Mouse (Mus musculus) thymus, postnatal 25 days (tissue): ENCODE measurements around the gene Zfp979.
"Not testable (repeated sequence)": the region's sequence is repeated elsewhere in the genome, so short reads cannot be mapped to it uniquely, and the experiment has no call there.

ENCODE experiments used
- DNase-seq: peaks from one replicate; pipeline ENCODE4 v3.0.0; 2022

Zfp979 gene

DNA sequence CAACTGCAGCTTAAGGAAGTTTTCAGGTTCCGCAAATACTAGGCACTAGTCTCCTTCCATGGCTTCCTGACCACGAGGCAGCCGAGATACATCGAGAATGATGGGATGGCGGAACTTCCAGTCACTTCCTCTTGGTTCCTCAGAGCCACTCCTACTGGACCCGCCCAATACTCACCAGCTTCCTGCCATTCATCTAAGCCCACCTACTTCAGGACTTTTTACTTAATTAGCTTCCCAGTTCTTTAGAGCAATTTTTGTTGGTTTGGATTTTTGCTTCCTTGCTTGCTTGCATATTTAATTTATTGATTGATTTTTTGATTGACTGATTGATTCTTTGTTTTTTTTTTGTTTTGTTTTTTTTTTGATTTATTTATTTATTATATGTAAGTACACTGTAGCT, at the start of gene Zfp979:
Gene Zfp979 (minus strand): TSS at position 101 of the 400 bp plus-strand sequence.
- not testable (repeated sequence) for DNase-seq

DNA sequence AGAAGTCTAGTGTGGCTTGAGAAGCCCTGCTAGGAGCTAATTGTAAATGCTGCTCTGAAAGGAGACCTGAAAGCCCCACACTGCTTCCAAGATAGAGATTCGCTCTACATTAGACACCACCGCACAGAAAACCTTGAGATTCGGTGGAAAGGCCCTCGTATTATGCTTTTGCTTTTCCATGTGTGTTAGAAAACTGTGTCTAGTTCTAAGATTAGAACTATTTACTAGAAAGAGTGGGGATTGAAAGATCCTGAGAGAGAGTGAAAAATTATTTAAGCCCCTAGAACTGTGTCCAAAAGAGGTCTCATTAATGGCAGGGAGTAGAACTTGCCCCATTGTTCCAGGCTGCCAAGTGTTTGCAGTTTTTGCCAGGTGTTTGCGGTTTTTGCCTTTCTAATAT, 12.9 kb upstream of the Zfp979 start:
- not testable (repeated sequence) for DNase-seq

DNA sequence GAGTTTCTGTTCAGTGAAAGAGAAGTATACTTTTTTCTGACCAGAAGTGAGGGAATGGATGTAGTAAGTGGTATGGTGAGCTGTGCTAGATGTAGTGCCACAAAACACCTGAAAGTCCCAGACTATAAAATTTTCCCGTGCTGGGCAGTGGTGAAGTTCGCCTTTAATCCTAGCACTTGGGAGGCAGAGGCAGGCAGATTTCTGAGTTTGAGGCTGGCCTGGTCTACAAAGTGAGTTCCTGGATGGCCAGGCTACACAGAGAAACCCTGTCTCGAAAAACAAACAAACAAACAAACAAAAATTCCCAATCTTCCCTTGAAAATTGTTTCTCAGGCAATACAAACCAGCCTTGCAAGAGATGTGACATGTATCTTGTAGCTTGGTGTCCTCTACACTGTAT, 5.1 kb upstream of the Zfp979 start:
- not testable (repeated sequence) for DNase-seq

DNA sequence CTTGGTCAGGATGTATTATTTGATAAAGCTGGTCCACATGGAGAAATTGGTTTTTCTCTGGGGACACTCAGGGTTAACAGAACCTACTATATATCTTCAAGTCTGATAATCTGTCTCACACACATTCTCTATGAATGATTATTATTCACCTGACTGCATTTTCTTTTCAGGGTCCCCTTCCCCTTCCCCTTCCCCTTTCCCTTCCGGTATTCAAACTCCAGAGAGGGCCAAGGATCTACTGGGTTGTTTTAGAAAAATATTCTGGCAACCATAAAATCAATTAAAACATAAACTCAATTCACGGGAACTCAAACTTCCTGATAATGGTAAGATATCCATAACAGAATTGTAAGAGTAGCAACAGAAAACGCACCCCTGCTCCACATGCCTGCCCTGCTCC, 381 bp downstream of the Zfp979 start:
- DNase-seq, result not testable (repeated sequence)

DNA sequence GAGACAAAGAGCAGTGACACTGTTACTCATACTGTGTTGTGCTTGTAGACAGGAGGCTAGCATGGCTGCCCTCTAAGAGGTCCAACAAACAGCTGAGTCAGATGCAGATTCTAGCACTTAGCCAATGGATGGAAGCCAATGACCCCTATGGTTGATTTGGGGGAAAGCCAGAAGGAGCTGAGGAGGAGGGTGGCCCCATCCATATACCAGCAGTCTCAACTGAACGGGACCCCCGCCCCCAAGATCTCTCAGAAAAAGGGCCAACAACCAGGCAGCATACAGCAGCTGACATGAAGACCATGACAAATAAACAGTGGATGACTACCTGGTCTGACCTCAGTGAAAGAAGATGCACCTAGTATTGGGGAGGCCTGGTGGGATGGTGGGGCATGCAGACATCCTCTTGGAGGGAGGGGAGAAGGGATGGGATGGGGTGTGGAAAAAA, 8.5 kb downstream of the Zfp979 start:
- DNase-seq, result not testable (repeated sequence)

DNA sequence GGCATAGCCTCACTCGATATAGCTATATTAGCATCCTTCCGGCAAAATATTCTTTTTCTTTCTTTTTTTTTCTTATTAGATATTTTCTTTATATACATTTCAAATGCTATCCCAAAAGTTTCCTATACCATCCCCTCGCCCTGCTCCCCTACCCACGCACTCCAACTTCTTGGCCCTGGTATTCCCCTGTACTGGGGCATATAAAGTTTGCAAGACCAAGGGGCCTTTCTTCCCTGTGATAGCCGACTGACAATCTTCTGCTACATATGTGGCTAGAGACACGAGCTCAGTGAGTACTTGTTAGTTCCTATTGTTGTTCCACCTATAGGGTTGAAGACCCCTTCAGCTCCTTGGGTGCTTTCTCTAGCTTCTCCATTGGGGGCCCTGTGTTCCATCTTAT, 35.8 kb downstream of the Zfp979 start:
- DNase-seq, result not testable (repeated sequence)

DNA sequence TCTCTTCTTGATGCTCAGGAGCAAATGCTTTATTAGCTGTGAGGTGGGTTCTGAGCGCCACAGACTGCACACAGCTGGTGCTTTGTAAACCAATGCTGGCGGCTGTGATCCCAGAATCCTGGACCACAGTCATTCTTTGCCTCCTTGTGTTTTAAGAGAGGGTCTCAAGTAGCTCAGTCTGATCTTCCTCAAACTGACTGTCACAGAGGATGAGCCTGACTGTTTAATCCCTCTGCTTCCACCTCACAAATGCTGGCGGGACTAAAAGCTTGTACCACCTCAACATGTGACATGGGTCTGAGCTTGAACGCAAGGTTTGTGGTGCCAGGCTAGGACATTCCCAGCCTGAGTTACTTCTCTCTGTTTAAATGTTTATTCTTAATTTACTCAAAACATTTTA, 36.8 kb downstream of the Zfp979 start:
- no peak for DNase-seq

DNA sequence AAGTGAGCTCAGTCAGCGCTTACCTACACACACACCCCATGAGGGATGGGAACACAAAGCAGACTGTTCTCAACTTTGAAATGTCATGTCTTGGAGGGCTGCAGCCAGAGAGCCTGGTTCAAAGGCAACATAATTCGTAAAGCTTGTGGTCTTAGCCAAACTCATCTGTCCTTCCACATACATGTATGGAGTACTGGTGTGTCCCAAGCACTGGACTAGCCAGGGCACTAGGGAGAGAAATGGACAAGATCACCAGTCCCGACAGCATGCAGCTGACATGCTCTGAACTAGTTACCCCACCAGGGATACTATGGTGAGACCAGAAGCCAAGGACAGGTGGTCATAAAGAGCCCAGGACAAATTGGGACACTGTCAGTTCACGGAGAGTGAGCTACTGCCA, 38.5 kb downstream of the Zfp979 start:
- no peak for DNase-seq

DNA sequence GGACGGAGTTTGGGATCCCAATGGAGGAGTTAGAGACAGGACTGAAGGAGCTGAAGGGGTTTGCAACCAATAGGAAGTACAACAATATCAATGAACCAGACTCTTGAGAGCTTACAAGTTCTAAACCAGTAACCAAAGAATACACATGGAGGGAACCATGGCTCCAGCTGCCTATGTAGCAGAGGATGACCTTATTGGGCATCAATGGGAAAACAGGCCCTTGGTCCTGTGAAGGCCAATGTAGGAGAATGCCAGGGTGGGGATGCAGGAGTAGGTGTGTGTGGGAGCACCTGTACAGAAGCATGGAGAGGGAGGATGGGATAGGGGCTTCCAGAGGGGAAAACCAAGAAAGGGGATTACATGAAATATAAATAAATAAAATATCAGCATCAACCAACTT, 40.4 kb downstream of the Zfp979 start:
- no peak for DNase-seq

DNA sequence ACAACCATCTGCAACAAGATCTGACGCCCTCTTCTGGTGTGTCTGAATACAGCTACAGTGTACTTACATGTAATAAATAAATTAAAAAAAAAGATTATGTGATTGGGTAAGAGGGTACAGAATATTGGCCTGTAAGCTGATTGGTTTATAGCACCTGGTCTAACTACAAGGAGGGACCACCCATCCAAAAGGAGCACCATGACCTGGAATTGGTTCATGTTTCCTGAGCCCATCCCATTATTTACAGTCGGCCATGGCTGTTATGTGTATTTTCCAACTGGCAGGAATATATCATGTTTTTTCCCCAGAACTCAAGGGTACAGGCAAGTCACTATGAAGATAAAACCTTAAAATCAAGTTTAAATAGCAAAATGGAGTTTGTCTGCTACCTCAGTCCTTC, 43.5 kb downstream of the Zfp979 start:
- DNase-seq, result no peak

DNA sequence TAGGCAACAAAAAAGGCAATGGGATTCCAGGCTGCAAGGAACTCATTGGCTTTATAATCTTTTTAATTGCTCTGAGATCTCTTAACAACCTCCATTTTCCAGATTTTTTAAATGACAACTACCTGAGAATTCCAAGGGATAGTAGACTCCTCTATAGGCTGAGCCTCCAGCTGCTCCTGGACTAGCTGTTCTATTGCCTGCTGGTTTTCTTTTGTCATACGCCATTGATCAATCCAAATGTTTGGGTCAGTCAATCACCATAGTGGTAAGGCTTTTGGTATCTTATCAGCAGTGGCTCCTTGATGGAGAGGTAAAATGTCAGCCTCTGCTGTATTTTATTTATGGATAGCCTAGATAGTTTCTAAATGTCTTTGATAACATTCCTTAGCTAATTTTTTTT, 44.6 kb downstream of the Zfp979 start:
- DNase-seq, result no peak

DNA sequence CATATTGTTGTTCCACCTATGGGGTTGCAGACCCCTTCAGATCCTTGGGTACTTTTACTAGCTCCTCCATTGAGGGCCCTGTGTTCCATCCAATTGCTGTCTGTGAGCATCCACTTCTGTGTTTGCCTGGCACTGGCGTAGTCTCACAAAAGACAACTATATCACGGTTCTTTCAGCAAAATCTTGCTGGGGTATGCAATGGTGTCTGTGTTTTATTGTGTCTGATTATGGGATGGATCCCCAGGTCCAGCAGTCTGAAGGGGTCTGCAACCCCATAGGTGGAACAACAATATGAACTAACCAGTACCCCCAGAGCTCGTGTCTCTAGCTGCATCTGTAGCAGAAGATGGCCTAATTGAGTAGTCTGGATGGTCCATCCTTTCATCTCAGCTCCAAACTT, 47.7 kb downstream of the Zfp979 start:
- not testable (repeated sequence) for DNase-seq

DNA sequence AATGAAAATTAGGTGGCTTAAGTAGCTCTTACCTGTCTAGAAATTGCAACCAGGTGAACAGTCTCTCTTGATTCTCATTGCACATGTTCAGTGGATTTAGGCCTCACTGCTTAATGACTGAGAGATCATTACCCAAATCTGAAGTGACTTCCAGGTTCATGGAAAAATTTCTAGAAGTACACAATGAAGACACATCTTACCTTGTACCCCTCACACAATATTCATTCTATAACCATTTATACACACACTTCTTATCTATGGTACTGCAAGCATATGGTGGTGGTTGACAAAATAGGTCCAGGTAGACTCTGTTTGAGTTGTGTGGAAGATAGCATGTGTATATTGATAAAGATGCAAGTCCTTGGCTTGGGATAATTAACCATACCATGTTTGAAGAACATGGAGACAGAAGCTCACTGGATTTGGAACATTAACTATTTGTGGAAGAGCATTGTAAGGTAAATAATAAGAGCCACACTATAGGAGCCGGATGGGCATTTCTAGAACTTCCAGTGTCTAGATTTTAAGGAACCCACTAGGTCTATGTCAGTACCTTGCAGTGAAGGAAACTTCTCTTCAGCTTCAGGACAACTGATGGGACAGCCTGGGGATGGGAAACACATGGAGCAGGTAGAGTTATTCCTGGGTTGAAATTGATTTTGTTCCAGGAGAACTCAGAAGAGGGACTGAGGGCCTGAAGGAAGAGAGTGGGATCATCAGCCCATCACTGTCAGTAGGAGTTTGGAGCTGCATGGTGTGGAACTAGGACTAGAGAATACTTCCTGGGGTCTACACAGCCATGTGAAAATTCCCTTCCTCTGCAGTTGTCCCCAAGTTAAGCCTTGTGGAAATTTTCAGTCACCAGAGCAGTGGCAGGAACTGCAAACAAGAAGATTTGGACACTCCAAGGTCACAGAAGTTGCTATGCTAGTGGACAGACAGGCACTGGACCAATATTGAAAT, 55.5 kb downstream of the Zfp979 start:
- DNase-seq, result no peak

DNA sequence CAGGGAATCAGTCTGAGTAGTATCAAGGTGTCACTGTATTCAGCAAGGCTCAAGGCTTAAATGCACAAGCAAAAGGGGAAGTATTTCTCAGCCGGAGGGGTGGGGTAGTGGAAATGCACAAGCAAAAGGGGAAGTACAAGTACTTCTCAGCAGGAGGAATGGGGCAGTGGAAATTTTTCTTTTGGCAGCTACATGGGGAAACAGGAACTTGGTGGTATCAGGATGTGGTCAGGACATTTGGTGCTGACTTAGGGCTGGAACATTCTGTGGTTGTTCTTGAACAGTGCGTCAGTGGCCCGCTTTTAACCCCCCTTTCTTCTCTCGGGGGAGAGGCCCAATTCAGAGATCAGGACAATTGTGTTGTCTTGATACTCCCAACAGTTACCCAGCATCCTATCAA, 62.9 kb downstream of the Zfp979 start:
- DNase-seq, result not testable (repeated sequence)

DNA sequence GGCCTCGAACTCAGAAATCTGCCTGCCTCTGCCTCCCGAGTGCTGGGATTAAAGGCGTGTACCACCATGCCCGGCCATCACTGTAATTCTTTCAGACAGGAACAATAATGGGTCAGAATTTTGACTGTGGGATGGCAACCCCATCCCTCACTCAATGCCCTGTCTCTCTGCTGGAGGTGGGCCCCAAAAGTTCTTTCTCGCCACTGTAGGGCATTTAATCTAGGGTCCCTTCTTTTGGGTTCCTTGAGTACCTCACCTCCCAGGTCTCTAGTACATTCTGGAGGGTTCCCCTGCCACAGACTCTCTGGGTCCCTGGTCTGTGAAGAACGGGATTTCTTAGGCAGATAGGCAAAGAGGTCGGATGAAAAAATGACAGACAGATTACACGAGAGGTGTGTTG, 71.2 kb downstream of the Zfp979 start:
- DNase-seq, result not testable (repeated sequence)

DNA sequence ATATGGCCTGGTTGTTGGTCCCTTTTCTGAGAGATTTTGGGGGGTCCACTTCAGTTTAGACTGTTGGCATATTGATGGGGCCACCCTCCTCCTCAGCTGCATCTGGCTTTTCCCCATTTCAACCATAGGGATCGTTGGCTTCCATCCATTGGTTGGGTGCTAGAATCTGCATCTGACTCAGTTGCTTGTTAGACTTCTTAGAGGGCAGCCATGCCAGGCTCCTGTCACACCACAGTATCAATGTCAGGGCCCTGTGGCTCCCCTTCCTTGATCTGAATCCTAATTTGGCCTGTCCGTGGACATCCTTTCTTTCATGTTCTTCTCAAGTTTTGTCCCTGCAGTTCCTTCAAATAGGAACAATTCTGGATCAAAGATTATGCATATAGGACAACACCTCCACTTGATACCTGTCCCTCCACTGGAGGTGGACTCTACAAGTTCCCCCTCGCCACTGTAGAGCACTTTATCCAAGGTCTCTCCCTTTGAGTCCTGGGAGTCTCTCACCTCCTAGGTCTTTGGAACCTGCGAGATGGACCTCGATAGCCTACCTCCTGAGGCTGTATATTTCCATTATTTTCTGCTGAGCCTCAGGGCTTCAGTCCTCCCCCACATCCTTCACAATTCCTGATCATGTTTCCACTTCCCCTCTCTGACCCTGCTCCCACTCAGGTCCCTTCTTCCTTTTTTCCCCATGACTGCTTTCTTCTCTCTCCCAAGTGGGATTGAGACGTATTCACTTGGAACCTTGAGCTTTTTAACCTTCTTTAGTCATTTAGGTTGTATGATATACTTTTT, 76.7 kb downstream of the Zfp979 start:
- DNase-seq, result no peak
